Mouse (Mus musculus): ENCODE results near the gene Egflam.

GRCm38 (mm10) chr15:7216581-7217272, 181.5 kb downstream of the Egflam start:
- TF ChIP-seq GATA1 (IDR thresholded peaks at IDR 0.05; ENCODE audit: borderline replicate concordance, low read length) (no peak), FLI1 (IDR thresholded peaks at IDR 0.05; ENCODE audit: low read length) (no peak)
